Mouse (Mus musculus): ENCODE results near the gene Gm16223. TPM values are rescaled to one million over a fixed set of nuclear protein-coding genes. Genes with fewer than 3 reads are reported as not detected.

Gene Gm16223
- not detected in 2 replicates for polyA plus RNA-seq (2015; fragmentation: Nextera tagmentation; extraction: Ambion mirVana)

DNA sequence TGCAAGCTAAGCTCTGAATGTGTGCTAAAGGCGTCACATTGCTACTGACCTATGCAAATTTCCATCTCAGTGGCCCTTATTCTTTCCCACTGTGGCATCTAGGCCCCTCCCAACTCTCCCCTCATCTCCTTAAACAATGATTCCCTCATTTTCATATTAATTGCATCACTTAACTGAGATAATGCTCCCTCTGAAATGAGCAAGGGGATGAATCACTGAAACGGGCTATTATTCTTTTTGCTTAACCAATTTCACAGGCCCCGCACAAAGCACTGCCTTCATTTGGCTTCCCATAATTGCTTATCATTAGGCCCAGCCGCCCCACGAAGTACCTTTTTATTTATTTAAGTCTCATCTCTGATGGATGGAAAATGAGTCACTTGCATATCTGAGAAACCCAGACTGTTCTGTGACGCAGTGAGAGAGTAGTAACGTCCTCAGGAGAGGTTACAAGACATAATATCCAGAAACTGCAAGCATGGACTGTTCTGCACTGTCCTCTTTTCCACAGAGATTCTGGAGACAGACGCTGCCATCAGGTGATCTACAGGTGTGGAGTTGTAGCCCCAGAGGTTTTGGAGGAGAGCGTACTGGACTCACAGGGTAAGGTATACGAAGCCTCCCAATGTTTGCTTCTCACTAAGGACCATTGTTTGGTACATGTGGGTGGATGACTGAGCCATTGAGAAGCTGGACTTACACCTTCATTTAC lies at the start of gene Gm16223:
TSS of gene Gm16223 (plus strand) at position 485 of the 712 bp plus-strand sequence.
- Histone ChIP-seq H3K4me2 (no peak within 1 kb of the TSS), H3K4me3 (no peak within 1 kb of the TSS)

DNA sequence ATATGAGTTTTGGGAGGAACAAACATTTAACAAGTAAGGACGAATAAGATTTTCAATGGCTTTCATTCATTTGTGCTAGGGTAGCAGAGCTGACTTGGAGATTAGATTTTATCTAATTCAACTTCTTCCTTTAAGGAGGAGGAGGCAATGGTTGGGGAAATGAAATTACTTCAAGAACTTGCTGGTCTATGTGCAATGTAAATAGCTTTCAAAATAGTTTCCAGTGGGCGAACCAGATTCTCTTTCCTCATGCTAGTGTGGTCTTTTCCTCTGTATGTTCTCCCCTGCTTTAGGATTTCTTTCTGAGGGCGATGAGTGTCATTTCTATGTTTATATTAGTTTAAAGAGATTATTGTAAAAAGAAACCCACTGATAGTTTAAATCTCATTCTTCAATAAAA lies 45.7 kb upstream of the Gm16223 start:
- Histone ChIP-seq H3K4me3 (no peak overlapping the region), H3K36me3 (no peaks in the 10 kb centered on the region), H3K27ac (no peak overlapping the region), H3K4me1 (no peaks in the 10 kb centered on the region), H3K27me3 (no peaks in the 10 kb centered on the region), H3K9ac (no peak overlapping the region), H3K9me3 (no peaks in the 10 kb centered on the region), H3K4me2 (no peak overlapping the region)
- WGBS, result 76% methylated on average over 3 of the region's 3 CpGs
- ATAC-seq (ENCODE audit: insufficient number of reproducible peaks, insufficient read depth, low FRiP score, low TSS enrichment, low read depth), result no peak

More for the DNA sequence above, at the start of gene Gm16223:
- Histone ChIP-seq H3K27ac (no peak within 1 kb of the TSS), H3K9me3 (no peaks in the 10 kb centered on the region), H3K4me1 (no peaks in the 10 kb centered on the region), H3K36me3 (no peaks in the 10 kb centered on the region), H3K27me3 (no peaks in the 10 kb centered on the region), H3K9ac (no peak within 1 kb of the TSS)
- 82% methylated on average over 10 of the region's 10 CpGs for WGBS
- no peak for ATAC-seq (ENCODE audit: insufficient number of reproducible peaks, insufficient read depth, low FRiP score, low TSS enrichment, low read depth)

DNA sequence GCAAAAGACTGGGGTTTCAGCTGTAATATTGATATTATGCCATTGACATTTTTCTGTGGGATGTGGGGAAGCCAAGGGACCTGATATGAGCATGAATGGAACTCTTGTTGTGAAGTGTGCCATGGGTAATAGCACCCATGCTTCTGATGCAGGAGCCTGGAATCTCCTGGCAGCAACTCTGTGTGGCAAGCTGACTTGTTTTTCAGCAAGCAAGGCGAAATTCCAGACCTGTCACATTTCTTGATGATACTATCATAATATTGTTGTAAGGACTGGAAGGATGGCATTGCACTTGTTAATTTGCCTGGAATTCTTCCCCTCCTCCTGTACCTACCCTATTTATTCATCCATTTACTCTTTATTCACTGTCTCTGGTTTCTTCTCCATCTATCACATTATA lies 44.2 kb upstream of the Gm16223 start:
- H3K9ac ChIP-seq, result no peak overlapping the region
- H3K4me3 ChIP-seq, result no peak overlapping the region
- no peaks in the 10 kb centered on the region for H3K27me3 ChIP-seq
- H3K27ac ChIP-seq, result no peak overlapping the region
- ATAC-seq (ENCODE audit: insufficient number of reproducible peaks, insufficient read depth, low FRiP score, low TSS enrichment, low read depth), result no peak
- no peaks in the 10 kb centered on the region for H3K36me3 ChIP-seq
- H3K4me1 ChIP-seq, result no peaks in the 10 kb centered on the region
- H3K4me2 ChIP-seq, result no peak overlapping the region
- no peaks in the 10 kb centered on the region for H3K9me3 ChIP-seq
- WGBS, result 66% methylated on average over 1 of the region's 1 CpGs

DNA sequence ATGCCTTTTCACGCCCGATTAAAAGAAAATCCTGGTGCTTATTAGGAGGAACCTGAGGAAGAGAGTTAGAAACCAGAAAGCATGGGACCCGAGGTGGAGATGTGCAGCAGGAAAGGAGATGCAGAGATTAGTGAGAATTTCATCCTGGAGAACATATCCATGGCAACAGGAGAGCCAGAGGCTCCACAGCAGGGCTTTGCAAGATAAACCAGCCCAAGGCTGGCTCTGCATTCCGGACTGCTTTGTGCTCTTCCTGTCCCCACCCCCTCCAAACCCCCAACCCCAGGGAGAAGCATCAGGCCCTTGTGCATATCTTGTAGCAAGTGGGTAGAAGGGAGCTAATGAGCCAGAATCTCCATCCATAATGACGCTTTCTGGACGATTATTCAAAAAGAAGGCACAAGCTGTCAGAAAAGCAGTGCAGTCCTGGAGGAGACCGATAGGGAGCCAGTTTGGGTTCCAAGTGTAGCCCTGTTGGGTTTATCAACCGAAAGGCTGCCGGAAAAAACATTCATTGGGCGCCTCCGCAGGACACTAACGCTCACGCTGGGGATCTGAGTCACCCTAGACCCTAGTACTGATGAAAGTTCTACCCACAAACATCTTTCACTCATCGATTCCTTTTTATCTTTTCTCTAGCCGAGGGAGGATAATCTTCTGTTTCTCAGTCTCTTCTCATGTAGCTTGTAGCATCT lies 31.2 kb upstream of the Gm16223 start:
- 54% methylated on average over 15 of the region's 15 CpGs for WGBS
- no peak overlapping the region for H3K9ac ChIP-seq
- no peaks in the 10 kb centered on the region for H3K4me1 ChIP-seq
- no peaks in the 10 kb centered on the region for H3K36me3 ChIP-seq
- H3K4me3 ChIP-seq, result no peak overlapping the region
- H3K27ac ChIP-seq, result no peak overlapping the region
- no peaks in the 10 kb centered on the region for H3K27me3 ChIP-seq
- no peaks in the 10 kb centered on the region for H3K9me3 ChIP-seq
- no peak for ATAC-seq (ENCODE audit: insufficient number of reproducible peaks, insufficient read depth, low FRiP score, low TSS enrichment, low read depth)
- no peak overlapping the region for H3K4me2 ChIP-seq

DNA sequence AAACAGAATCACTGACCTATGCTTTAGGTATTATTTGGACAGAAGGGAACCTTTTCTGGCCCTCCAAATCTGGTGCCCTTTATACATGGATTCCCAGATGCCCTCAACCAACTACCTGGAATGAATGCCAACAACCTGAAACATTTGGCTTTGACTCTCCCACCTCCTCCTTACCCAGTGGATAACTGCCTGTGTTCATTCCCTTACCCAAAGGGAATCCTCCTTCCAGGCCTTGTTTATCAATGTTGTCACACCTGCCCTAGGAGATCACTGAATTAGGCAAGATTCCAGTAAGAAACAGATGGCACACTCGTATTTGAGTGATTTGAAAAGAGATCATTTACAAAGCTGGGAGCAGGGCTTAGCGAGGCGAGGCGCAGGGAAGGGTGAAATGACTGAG lies 13.1 kb upstream of the Gm16223 start:
- Histone ChIP-seq H3K27ac (no peak overlapping the region), H3K4me1 (no peaks in the 10 kb centered on the region), H3K36me3 (no peaks in the 10 kb centered on the region), H3K9me3 (no peaks in the 10 kb centered on the region), H3K4me2 (no peak overlapping the region), H3K9ac (no peak overlapping the region), H3K27me3 (no peaks in the 10 kb centered on the region), H3K4me3 (no peak overlapping the region)
- WGBS, result 74% methylated on average over 4 of the region's 4 CpGs
- ATAC-seq (ENCODE audit: insufficient number of reproducible peaks, insufficient read depth, low FRiP score, low TSS enrichment, low read depth), result no peak

DNA sequence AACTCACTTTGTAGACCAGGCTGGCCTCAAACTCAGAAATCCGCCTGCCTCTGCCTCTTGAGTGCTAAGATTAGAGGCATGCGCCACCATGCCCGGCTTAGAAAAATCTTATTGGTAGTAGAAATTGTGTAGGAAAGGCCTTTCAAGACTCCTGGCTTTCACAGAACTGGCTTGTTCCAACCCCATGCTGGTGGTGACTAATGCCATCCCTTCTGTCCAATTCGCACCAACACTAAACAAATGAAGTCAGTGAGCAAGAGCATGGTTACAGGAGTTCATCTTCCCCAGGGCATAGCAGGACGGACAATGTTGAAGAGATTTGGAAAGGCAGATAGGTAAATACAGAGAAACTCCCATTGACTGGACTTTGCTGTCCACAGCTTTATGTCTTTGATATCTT lies 12.6 kb upstream of the Gm16223 start:
- no peak overlapping the region for H3K9ac ChIP-seq

DNA sequence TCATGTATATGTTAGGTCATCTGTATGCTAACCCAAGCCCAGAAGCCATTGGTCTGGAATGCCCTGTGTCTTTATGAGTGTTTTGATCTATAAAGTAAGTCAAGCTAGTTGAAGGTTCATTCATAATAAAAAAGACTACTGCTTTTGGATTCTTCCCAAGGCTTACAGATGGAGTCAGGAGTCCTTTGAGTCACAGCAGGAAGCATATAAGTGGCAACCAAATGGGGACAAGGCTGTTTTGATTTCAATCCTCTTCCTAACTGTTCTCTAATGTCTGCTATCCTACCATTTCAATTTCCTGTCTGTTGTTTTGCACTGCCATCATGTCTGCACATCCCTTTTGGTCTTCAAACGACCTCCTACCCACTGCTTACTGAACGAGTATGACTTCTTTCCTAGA lies 2.7 kb upstream of the Gm16223 start:
- no peak overlapping the region for H3K4me2 ChIP-seq

More for the DNA sequence above, 12.6 kb upstream of the Gm16223 start:
- no peaks in the 10 kb centered on the region for H3K4me1 ChIP-seq
- H3K27me3 ChIP-seq, result no peaks in the 10 kb centered on the region
- no peak overlapping the region for H3K27ac ChIP-seq
- H3K4me3 ChIP-seq, result no peak overlapping the region
- no peaks in the 10 kb centered on the region for H3K36me3 ChIP-seq
- WGBS, result 88% methylated on average over 5 of the region's 5 CpGs
- no peaks in the 10 kb centered on the region for H3K9me3 ChIP-seq
- no peak overlapping the region for H3K4me2 ChIP-seq
- no peak for ATAC-seq (ENCODE audit: insufficient number of reproducible peaks, insufficient read depth, low FRiP score, low TSS enrichment, low read depth)

DNA sequence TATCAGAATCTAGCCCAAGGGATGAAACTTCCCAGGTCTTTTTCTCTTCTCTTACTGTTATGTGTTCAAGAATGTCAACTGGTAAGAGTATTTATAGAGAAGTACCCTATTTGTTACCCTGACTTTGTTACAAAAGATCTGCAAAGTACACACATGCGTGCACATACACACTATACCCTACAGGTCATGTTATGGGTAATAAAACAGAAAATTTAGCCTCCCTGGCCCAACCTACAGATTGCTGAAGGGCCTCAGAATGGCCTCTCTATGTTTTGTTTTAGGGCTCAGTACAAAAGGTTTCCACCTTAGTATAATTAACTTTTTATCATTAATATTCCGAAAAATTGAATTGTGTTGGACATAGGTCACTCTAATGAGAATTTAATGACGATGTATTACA lies 685 bp upstream of the Gm16223 start:
- ATAC-seq (ENCODE audit: insufficient number of reproducible peaks, insufficient read depth, low FRiP score, low TSS enrichment, low read depth), result no peak

More for the DNA sequence above, 2.7 kb upstream of the Gm16223 start:
- Histone ChIP-seq H3K27ac (no peak overlapping the region), H3K4me3 (no peak overlapping the region), H3K9ac (no peak overlapping the region), H3K9me3 (no peaks in the 10 kb centered on the region), H3K4me1 (no peaks in the 10 kb centered on the region), H3K27me3 (no peaks in the 10 kb centered on the region), H3K36me3 (no peaks in the 10 kb centered on the region)
- 50% methylated on average over 2 of the region's 2 CpGs for WGBS
- ATAC-seq (ENCODE audit: insufficient number of reproducible peaks, insufficient read depth, low FRiP score, low TSS enrichment, low read depth), result no peak

DNA sequence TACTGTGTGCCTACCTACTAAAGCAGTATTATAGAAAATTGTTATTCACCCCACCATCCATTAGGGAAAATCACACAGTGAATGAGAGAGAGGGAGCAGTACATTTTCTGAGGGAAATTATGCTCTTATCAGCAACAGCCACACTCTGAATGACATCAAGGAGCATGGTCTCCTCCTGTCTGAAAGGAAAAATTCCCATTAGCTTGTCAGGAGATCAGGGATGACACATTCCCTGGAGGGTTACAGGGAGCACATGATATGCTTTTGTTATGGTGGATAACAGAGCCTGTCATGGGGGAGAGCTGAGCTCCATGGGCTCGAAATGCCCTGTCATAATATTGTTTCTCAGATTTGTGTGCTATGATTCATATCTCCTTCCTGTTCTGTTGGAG lies 424 bp downstream of the Gm16223 start:
- Histone ChIP-seq H3K4me1 (no peaks in the 10 kb centered on the region), H3K27me3 (no peaks in the 10 kb centered on the region), H3K4me2 (no peak overlapping the region), H3K9ac (no peak overlapping the region), H3K36me3 (no peaks in the 10 kb centered on the region), H3K9me3 (no peaks in the 10 kb centered on the region), H3K4me3 (no peak overlapping the region), H3K27ac (no peak overlapping the region)
- ATAC-seq (ENCODE audit: insufficient number of reproducible peaks, insufficient read depth, low FRiP score, low TSS enrichment, low read depth), result no peak
- 66% methylated on average over 1 of the region's 1 CpGs for WGBS

More for the DNA sequence above, 685 bp upstream of the Gm16223 start:
- no peaks in the 10 kb centered on the region for H3K4me1 ChIP-seq
- WGBS, result 82% methylated on average over 3 of the region's 3 CpGs
- H3K4me2 ChIP-seq, result no peak overlapping the region
- no peaks in the 10 kb centered on the region for H3K36me3 ChIP-seq
- no peaks in the 10 kb centered on the region for H3K27me3 ChIP-seq
- no peaks in the 10 kb centered on the region for H3K9me3 ChIP-seq
- H3K9ac ChIP-seq, result no peak overlapping the region
- no peak overlapping the region for H3K4me3 ChIP-seq
- no peak overlapping the region for H3K27ac ChIP-seq

DNA sequence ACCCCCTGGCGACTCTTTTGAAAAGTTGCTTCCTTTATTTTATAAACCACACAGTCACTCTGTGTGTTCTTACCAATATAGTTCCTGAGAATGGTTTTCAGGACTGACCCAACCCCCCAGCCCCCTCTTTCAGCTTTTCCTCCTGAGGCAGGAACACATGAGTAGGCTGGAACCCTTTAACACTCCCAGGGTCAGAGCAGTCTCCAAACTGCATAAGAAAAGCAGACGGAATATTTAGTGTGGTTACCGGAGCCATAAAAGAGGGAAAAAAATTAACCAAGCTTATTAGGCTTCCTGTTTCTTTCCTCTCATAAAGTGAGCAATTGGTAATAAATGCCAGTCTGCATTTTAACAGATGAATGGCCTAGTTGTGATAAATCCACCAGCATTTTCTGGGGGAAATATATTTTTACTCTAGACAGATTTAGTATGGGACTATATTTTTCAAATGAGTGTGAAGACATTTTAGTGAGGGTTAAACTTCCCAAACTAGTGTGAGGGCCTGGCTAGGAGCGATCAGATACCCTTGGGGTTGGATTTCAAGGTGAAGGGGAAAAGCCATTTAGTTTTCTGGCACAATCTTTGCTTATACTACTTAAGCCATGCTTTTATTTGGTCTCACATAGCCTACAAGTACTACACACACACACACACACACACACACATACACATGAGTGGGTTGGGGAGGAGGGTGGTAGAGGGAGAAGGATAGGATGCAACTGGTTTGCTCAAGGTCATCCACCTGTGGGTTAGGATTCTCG lies 49.0 kb downstream of the Gm16223 start:
- no peak overlapping the region for H3K4me3 ChIP-seq
- no peaks in the 10 kb centered on the region for H3K4me1 ChIP-seq
- H3K4me2 ChIP-seq, result no peak overlapping the region
- H3K36me3 ChIP-seq, result no peaks in the 10 kb centered on the region
- no peaks in the 10 kb centered on the region; the same call in 1 of the 2 replicates for H3K9me3 ChIP-seq
- no peak overlapping the region for H3K9ac ChIP-seq
- H3K27ac ChIP-seq, result no peak overlapping the region
- WGBS, result 76% methylated on average over 5 of the region's 5 CpGs
- no peaks in the 10 kb centered on the region for H3K27me3 ChIP-seq
- ATAC-seq (ENCODE audit: insufficient number of reproducible peaks, insufficient read depth, low FRiP score, low TSS enrichment, low read depth), result no peak

DNA sequence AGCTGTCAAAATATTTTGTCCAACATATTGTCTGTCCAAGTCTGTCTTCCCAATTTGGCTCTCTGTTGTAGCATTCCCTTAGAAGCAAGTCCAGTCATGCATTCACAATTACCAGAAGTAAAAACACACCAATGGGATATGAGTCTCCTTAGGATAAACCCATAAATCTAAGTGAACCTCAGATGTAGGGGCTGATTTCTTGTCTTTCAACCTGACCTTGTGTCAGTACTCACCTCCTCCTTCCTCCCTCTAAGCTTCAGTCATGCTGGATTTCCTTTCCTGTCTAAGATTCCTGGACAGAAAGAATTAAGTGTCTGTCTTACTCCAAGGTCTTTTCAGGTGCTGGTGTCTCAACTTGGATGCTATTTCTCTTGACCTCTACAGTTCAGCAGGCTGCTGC lies 57.8 kb downstream of the Gm16223 start:
- Histone ChIP-seq H3K9me3 (no peaks in the 10 kb centered on the region; the same call in 1 of the 2 replicates), H3K4me2 (no peak overlapping the region), H3K4me3 (no peak overlapping the region), H3K4me1 (no peaks in the 10 kb centered on the region), H3K27me3 (no peaks in the 10 kb centered on the region), H3K27ac (no peak overlapping the region), H3K9ac (no peak overlapping the region), H3K36me3 (no peaks in the 10 kb centered on the region)
- ATAC-seq (ENCODE audit: insufficient number of reproducible peaks, insufficient read depth, low FRiP score, low TSS enrichment, low read depth), result no peak

All from embryonic facial prominence, embryonic 13.5 days (tissue).